Mouse (Mus musculus) spleen, adult 2 months (tissue): ENCODE measurements around the gene Mslnl.

Experiments used
- CTCF ChIP-seq: fragments of 200-500 bp; IDR thresholded peaks from 2 replicates; pipeline ENCODE4 v1.5.1; 2011; ENCODE audit warnings: mild to moderate bottlenecking, inconsistent platforms; ENCODE audit not compliant: insufficient read depth, insufficient read length, insufficient replicate concordance; ENCODE audit errors: extremely low read depth
- POLR2A ChIP-seq: fragments of 200-500 bp; IDR thresholded peaks from 2 replicates; pipeline ENCODE4 v1.6.1; 2011; ENCODE audit warnings: low read depth, low read length, inconsistent platforms

DNA sequence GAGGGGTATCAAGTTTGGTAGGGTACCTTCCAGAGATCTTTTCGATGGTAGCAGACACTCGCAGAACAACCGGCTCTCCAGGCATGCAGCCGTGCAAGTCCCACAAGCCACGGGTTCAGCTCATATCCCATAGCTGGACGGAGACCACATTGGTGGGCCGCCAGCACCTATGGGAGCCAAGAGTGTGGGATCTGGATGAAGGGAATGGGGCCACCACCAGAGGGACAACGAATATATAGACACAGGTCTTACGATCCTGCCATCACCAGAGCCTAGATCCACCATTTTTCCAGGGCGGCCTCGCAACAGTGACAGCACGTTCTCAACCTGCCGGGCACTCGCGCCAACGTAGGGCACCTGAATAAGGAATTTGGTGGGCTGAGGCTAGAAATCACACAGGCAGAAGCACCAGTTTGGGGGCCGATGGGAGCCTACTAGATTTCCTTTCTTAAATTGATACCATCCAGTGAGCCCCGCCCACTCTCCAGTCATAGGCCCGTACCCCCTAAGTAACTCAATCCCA lies 55.5 kb downstream of the Mslnl start:
- no peak for TF ChIP-seq CTCF
- TF ChIP-seq POLR2A, result no peak
